Mouse (Mus musculus) G1E (cell line): ENCODE data around the gene Slc25a33.

ENCODE experiments used
- CTCF ChIP-seq: IDR thresholded peaks from 2 replicates; pipeline ENCODE4 v1.5.1; 2012; ENCODE audit warnings: low read depth, low read length, inconsistent platforms, mixed read lengths
- GATA1 ChIP-seq: IDR thresholded peaks from 2 replicates; pipeline ENCODE4 v1.6.1; 2012; ENCODE audit warnings: borderline replicate concordance, low read length, inconsistent platforms, mixed read lengths
- GATA2 ChIP-seq: IDR thresholded peaks from 2 replicates; pipeline ENCODE4 v1.6.1; 2012; ENCODE audit warnings: low read depth, low read length, inconsistent platforms, borderline replicate concordance
- POLR2AphosphoS5 ChIP-seq: IDR thresholded peaks from 2 replicates; pipeline ENCODE4 v1.6.1; 2012; ENCODE audit warnings: low read depth, low read length, inconsistent platforms; ENCODE audit not compliant: insufficient replicate concordance

GRCm38 (mm10) chr4:149794010-149794338 lies 19.9 kb upstream of the Slc25a33 start:
- no peak for TF ChIP-seq CTCF
- no peak for TF ChIP-seq GATA1
- TF ChIP-seq POLR2AphosphoS5 = no peak
- no peak for TF ChIP-seq GATA2
